Mouse (Mus musculus): ENCODE data around the gene Rab34. TPM values are rescaled to one million over a fixed set of nuclear protein-coding genes. Genes with fewer than 3 reads are reported as not detected.

Rab34 gene
- total RNA-seq, 2 experiments from 2014 or later, result 21.7 to 25.4 TPM

- peak; percentile 85 for DNase-seq
These were observed 23.1 kb upstream of the Rab34 start, which contains the start of gene Traf4 for GRCm38 (mm10) chr11:78164924-78165760. Gene Traf4, minus strand, starts transcription at chr11:78165589.

- DNase-seq, result peak; percentile 65
These were observed 22.5 kb upstream of the Rab34 start for GRCm38 (mm10) chr11:78165761-78166109.

- DNase-seq, result no peak
These were observed 22.1 kb upstream of the Rab34 start for GRCm38 (mm10) chr11:78166161-78166560.

GRCm38 (mm10) chr11:78166640-78167039 is 21.6 kb upstream of the Rab34 start:
- no peak for DNase-seq

- no peak for DNase-seq
These were observed 20.8 kb upstream of the Rab34 start for GRCm38 (mm10) chr11:78167257-78167959.

GRCm38 (mm10) chr11:78168541-78169468 is 19.4 kb upstream of the Rab34 start:
- no peak for DNase-seq

- no peak for DNase-seq
These were observed 17.9 kb upstream of the Rab34 start for GRCm38 (mm10) chr11:78170306-78170705.

- no peak for DNase-seq
These were observed 16.9 kb upstream of the Rab34 start for GRCm38 (mm10) chr11:78171328-78171727.

GRCm38 (mm10) chr11:78172034-78172747 is 16.0 kb upstream of the Rab34 start:
- DNase-seq, result no peak

GRCm38 (mm10) chr11:78172748-78173383 is 15.4 kb upstream of the Rab34 start:
- DNase-seq, result no peak

- DNase-seq, result no peak
These were observed 13.7 kb upstream of the Rab34 start for GRCm38 (mm10) chr11:78174506-78174905.

GRCm38 (mm10) chr11:78175771-78176401 is 12.3 kb upstream of the Rab34 start:
- DNase-seq, result no peak

- peak; percentile 82 for DNase-seq
These were observed 11.8 kb upstream of the Rab34 start, which contains the start of the genes Nek8 and Tlcd1 for GRCm38 (mm10) chr11:78176402-78176862. Gene Nek8, minus strand, starts transcription at chr11:78176675. Gene Tlcd1, plus strand, starts transcription at chr11:78176711.

- no peak for DNase-seq
These were observed 11.3 kb upstream of the Rab34 start for GRCm38 (mm10) chr11:78176905-78177331.

GRCm38 (mm10) chr11:78177437-78177836 is 10.8 kb upstream of the Rab34 start:
- no peak for DNase-seq

- DNase-seq, result peak; percentile 94
These were observed 10.0 kb upstream of the Rab34 start for GRCm38 (mm10) chr11:78177903-78178858.

GRCm38 (mm10) chr11:78178859-78179437 is 9.3 kb upstream of the Rab34 start:
- DNase-seq, result peak; percentile 57

- DNase-seq, result no peak
These were observed 8.7 kb upstream of the Rab34 start for GRCm38 (mm10) chr11:78179438-78179999.
